Comparison of ENCODE assay signal across 23 mouse cellular contexts in genomic region chr11:55867141-55867540, GRCm38 (mm10).
"Had no signal": no experiment of that assay in that cellular context is flagged by ENCODE, and none has a peak within 500 bp of the region (broad histone marks: within the 10 kb centered on the region; RNA-seq: fewer than 3 reads in every experiment).

No protein-coding gene starts in this region.

- DNase-seq: gastrocnemius, adult 2 months; gastrocnemius, postnatal 10 days; gastrocnemius, postnatal 25 days; heart, postnatal 4 days; kidney, adult 18-20 months; kidney, adult 9 months; kidney, postnatal 14 days; kidney, postnatal 36 days; layer of hippocampus, adult 9-11 months; layer of hippocampus, postnatal 36 days had no signal

- H3K9ac ChIP-seq: heart, embryonic 12.5 days; hindbrain, embryonic 12.5 days; hindbrain, embryonic 14.5 days; intestine, embryonic 15.5 days; kidney, embryonic 15.5 days; limb, embryonic 12.5 days had no signal

- H3K27me3 ChIP-seq: heart, embryonic 12.5 days; hindbrain, embryonic 12.5 days; intestine, embryonic 15.5 days; kidney, embryonic 15.5 days; limb, embryonic 12.5 days had no signal

- H3K4me2 ChIP-seq: heart, embryonic 12.5 days; hindbrain, embryonic 12.5 days; hindbrain, embryonic 14.5 days; intestine, embryonic 15.5 days; kidney, embryonic 15.5 days; limb, embryonic 12.5 days had no signal

- H3K4me3 ChIP-seq: gastrocnemius, adult 2 months; heart, embryonic 10.5 days; heart, embryonic 12.5 days; hindbrain, embryonic 10.5 days; hindbrain, embryonic 12.5 days; intestine, embryonic 15.5 days; kidney, embryonic 15.5 days; limb, embryonic 10.5 days; limb, embryonic 12.5 days had no signal

- H3K36me3 ChIP-seq: heart, embryonic 10.5 days; heart, embryonic 12.5 days; hindbrain, embryonic 10.5 days; hindbrain, embryonic 12.5 days; intestine, embryonic 15.5 days; kidney, embryonic 15.5 days; limb, embryonic 10.5 days; limb, embryonic 12.5 days had no signal

- H3K27ac ChIP-seq: gastrocnemius, adult 2 months; heart, embryonic 10.5 days; hindbrain, embryonic 10.5 days; hindbrain, embryonic 12.5 days; hindbrain, embryonic 14.5 days; intestine, embryonic 15.5 days; kidney, embryonic 15.5 days; kidney, postnatal 0 days; limb, embryonic 10.5 days; limb, embryonic 12.5 days had no signal

- H3K9me3 ChIP-seq: heart, embryonic 10.5 days; heart, embryonic 12.5 days; hindbrain, embryonic 10.5 days; hindbrain, embryonic 12.5 days; intestine, embryonic 15.5 days; kidney, embryonic 15.5 days; limb, embryonic 10.5 days; limb, embryonic 12.5 days had no signal

- ATAC-seq: hindbrain, embryonic 16.5 days; inflammation-experienced regulatory T-cells, adult 6 months; intestine, embryonic 15.5 days; intestine, postnatal 0 days had no signal

- H3K4me1 ChIP-seq: heart, embryonic 10.5 days; heart, embryonic 12.5 days; hindbrain, embryonic 10.5 days; hindbrain, embryonic 12.5 days; intestine, embryonic 15.5 days; kidney, embryonic 15.5 days; limb, embryonic 10.5 days; limb, embryonic 12.5 days had no signal
